Mouse (Mus musculus) embryonic fibroblast, embryonic 13.5 days (primary cell): ENCODE data around the gene Clpx. TPM values are rescaled to one million over a fixed set of nuclear protein-coding genes. Genes with fewer than 3 reads are reported as not detected.

Experiments
- H3K27ac ChIP-seq: 2 replicates; pipeline ENCODE4 v1.5.1; 2012; ENCODE audit warnings: low read length, control low read depth, inconsistent platforms; ENCODE audit not compliant: insufficient read depth
- H3K4me1 ChIP-seq: 2 replicates; pipeline ENCODE4 v1.6.1; 2011; ENCODE audit warnings: low read length; ENCODE audit not compliant: control insufficient read depth, insufficient read depth
- H3K4me3 ChIP-seq: 2 replicates; pipeline ENCODE4 v1.5.1; 2011; ENCODE audit warnings: mild to moderate bottlenecking, control low read depth, low read length; ENCODE audit not compliant: insufficient read depth
- CTCF ChIP-seq: IDR thresholded peaks from 2 replicates; pipeline ENCODE4 v1.5.1; 2011; ENCODE audit warnings: mild to moderate bottlenecking, control low read depth, low read length, moderate library complexity, borderline replicate concordance; ENCODE audit not compliant: insufficient read depth
- POLR2A ChIP-seq: IDR thresholded peaks from 2 replicates; pipeline ENCODE4 v1.6.1; 2011; ENCODE audit warnings: low read depth, mild to moderate bottlenecking, control low read depth, low read length, moderate library complexity
- polyA plus RNA-seq: library from polyadenylated mRNA; stranded (reverse); fragments of >200 nt; gene quantifications from 2 replicates; pipeline ENCODE4 v1.2.4, GENCODE M21; 2011; ENCODE audit warnings: low read depth; ENCODE audit not compliant: missing spikeins, insufficient read length

Gene Clpx
- polyA plus RNA-seq, 1 experiment, result 35.4 TPM

DNA sequence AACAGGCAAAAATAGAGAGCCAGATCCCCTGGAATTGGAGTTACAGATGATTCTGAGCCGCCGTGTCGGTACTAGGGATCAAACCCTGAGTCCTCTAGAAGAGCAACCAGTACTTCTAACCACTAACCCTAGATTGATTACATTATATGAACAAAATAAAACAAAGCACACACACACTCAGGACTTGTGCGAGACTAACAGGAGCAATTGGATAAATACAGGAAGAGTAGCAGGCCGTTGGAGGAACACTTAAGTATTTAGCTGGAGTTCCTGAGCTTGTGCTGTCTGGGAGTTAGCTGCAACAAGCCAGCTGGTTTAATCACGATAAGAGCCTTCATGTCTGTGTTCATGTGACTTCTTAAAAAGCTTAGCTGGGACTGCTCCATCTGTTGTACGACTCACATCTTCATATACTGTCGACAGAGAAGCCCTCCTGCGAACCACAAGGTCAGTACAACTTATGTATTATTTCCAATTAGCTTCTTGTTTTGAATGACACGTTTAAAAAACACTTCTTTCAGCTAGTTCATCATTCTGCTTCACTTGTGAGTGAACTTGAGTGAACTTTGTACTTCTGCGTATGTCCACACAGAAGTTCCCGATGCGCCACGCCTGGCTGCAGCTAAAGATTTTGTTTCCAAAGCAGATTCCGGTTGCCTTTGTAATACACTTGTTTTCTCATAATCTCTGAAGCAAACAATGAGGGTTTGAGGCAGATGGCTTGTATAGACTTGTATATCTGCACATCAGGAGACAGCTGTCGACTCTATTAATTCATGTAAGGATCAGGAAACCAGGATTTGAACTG, 66.8 kb downstream of the Clpx start, which contains the start of gene Ubap1l:
Gene Ubap1l, plus strand, starts transcription at position 401 of the 808 bp plus-strand sequence.
- TF ChIP-seq POLR2A, result no peak
- no peak for TF ChIP-seq CTCF
- Histone ChIP-seq H3K4me1 (no peaks in the 10 kb centered on the region), H3K4me3 (no peak within 1 kb of the TSS), H3K27ac (no peak within 1 kb of the TSS)

DNA sequence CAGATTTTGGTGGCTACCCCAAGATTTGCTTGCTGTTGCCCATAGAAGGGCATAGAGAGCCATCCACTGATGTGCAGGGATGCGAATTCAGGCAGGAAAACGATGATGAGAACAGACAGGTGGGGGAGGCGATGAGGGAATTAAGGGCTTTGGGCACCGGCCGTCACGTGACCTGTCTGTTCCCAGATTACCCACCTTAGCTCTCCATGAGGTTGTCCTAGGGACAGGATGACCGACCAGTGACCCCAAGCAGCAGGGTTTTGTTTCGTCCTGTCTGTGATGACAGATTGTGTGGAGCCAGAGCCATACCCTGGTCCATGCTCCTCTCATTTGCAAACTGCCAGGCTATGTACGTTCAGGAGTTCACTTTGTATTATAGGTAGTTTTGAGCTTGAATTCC, 69.6 kb downstream of the Clpx start:
- H3K27ac ChIP-seq, result no peak overlapping the region
- H3K4me1 ChIP-seq, result no peaks in the 10 kb centered on the region
- H3K4me3 ChIP-seq, result no peak overlapping the region
- TF ChIP-seq CTCF, result no peak
- TF ChIP-seq POLR2A, result no peak

DNA sequence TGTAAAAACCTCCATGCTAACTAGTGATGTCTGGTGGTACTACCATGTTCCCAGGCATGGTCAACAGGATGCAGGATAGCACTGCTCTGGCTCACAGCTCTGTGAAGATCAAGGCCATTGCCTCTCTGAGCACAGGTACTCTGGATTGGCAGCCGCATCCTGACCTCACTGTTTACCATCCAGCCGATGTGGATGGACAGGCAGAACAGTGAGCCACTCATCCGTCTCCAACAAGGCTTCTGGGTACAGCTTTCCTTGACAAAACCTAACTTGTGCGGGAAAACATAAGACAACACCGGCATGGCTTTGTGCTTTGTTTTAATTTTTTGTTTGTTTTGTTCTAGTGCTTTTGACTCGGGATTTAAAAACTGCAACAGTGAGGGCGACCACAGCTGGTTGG, 71.7 kb downstream of the Clpx start:
- TF ChIP-seq POLR2A (no peak), CTCF (no peak)
- H3K27ac ChIP-seq, result no peak overlapping the region
- H3K4me3 ChIP-seq, result no peak overlapping the region
- no peaks in the 10 kb centered on the region for H3K4me1 ChIP-seq

DNA sequence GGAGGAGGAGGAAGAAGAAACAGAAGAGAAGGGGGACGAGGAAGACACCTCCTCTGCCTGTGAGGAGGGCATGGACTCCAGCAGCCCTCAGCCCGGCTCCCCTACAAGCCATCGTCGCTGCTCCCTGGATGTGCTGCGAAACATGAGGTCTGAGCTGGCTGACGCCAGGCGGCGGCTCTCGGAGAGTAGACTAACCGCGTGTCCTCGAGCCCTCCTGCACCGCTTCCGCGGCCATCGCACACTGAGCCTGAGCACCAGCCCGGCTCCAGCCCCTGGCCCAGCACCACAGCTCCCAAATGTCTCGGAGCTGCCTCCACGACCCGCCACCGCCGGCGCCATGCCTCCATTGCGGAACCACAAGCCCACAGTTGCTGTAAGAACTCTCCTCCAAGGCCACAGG, 77.7 kb downstream of the Clpx start:
- Histone ChIP-seq H3K27ac (no peak overlapping the region), H3K4me1 (no peaks in the 10 kb centered on the region), H3K4me3 (no peak overlapping the region)
- TF ChIP-seq CTCF (no peak), POLR2A (no peak)

DNA sequence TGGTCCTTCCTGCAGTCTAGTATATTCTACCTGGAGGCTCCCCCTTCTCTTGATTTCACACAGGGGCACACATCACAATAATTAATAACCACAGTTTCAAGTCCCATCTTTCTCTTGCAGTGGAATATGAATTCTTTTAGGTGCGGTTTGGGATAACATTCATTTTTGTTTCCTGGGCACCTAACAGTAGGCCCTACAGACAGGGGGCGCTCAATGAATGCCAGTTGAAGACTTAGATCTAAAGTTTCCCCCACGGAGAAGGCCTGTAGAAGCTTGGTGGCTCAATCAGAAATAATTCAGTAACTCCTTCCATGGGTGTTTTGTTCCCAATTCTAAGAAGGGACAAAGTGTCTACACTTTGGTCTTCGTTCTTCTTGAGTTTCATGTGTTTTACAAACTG, 78.4 kb downstream of the Clpx start:
- Histone ChIP-seq H3K4me3 (no peak overlapping the region), H3K27ac (no peak overlapping the region), H3K4me1 (no peaks in the 10 kb centered on the region)
- TF ChIP-seq POLR2A (no peak), CTCF (no peak)

DNA sequence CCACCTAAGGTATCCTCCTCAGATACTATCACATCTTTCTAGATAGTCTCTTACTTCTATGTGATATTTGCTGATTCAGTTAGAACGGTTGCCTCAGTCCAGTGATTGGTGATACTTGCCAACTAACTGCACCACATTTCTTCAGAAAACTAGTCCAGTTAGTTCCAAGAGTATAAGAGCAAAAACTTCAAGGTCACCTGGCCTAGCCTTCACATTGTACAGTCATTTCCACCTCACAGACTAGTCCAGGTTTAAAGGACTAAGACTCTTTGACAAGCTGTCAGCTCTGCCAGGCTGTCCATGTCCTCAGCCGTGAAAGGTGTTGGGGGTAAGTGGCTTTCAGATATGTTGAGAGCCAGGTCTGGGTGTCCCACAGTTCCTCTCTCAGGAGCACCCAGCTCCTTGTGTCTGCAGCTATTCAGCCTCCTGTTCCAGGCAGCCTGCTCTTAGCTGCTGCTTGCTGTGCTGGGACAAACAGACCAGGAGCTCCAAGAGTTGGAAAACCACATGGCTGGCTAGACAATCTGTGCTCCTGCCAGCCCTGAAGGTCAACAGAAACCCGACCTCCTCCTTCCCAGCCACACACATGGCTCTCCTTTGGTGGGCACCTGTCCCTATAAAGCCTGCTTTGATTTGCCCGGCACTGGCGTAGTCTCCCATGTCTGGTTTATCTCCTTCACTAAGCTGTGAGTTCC, 80.6 kb downstream of the Clpx start:
- Histone ChIP-seq H3K4me3 (no peak overlapping the region), H3K4me1 (no peaks in the 10 kb centered on the region), H3K27ac (no peak overlapping the region)
- no peak for TF ChIP-seq CTCF
- no peak for TF ChIP-seq POLR2A

DNA sequence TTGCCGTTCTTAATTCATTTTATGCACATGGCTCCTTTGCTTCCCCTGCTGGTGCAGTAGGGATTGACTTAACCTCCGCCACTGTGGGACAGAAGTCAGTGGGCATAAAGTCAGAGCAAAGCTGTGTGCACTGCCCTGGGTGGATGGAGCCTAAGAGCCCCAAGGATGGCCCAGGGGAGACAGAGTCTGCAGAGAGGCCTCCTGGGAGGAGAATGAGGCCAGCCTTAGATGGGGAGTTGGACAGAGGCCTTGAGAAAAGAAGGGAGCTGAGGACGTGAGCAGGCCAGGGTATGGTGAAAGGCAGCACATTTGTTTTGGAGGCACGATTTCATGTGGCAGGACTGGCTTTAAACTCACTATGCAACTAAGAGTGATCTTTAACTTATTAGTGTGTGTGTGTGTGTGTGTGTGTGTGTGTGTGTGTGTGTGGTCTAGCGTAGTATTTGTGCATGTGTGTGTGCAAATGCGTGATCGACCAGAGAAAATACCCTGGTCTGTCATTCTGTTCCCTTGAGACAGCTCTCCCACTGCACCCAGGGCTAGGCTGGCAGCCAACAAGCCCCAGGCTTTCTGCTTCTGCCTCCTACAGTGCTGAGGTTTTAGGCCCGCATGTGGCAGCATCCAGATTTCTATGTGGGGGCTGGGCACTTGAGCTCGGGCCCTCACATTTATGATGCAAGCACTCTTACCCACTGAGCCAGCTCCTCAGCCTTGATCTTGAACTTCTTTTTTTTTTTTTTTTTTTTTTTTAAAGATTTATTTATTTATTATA, 81.3 kb downstream of the Clpx start:
- TF ChIP-seq CTCF, result no peak
- no peak for TF ChIP-seq POLR2A
- Histone ChIP-seq H3K27ac (no peak overlapping the region), H3K4me1 (no peaks in the 10 kb centered on the region), H3K4me3 (no peak overlapping the region)

Other genes starting within 250 kb of the Clpx start
- gene Igdcc4, start 192.8 kb upstream of the Clpx start, polyA plus RNA-seq, result 25.1 and 42.1 TPM in 2 replicates
- gene Igdcc3, start 153.1 kb upstream of the Clpx start, polyA plus RNA-seq, result not detected in 2 replicates
- gene Parp16, start 98.9 kb upstream of the Clpx start, polyA plus RNA-seq, result 1.5 and 2.7 TPM in 2 replicates
- not detected in 2 replicates for gene Cilp, start 29.1 kb upstream of the Clpx start, polyA plus RNA-seq
- gene Pdcd7, start 51.8 kb downstream of the Clpx start, polyA plus RNA-seq, result 11.2 and 13.1 TPM in 2 replicates
- 0.98 TPM in 1 of 2 replicates, not detected in the other for gene Ubap1l, start 66.8 kb downstream of the Clpx start, polyA plus RNA-seq
- not detected in 2 replicates for gene Kbtbd13, start 97.4 kb downstream of the Clpx start, polyA plus RNA-seq
- 1.0 and 1.5 TPM in 2 replicates for gene Rasl12, start 104.2 kb downstream of the Clpx start, polyA plus RNA-seq
- not detected in 2 replicates for gene Slc51b, start 128.7 kb downstream of the Clpx start, polyA plus RNA-seq
- gene Mtfmt, start 141.5 kb downstream of the Clpx start, polyA plus RNA-seq, result 14.8 and 17.0 TPM in 2 replicates
- 99.3 and 111 TPM in 2 replicates for gene Spg21, start 166.7 kb downstream of the Clpx start, polyA plus RNA-seq
- not detected in 2 replicates for gene Ankdd1a, start 225.9 kb downstream of the Clpx start, polyA plus RNA-seq